Mouse (Mus musculus) heart, postnatal 0 days (tissue): Measurements from ENCODE around the gene Sf3b2.

Experiments
- CTCF ChIP-seq: IDR thresholded peaks from 2 replicates; pipeline ENCODE4 v1.5.1; 2016; ENCODE audit warnings: antibody characterized with exemption, control low read depth, low read depth
- EP300 ChIP-seq: IDR thresholded peaks from 2 replicates; pipeline ENCODE4 v1.6.1; 2016; ENCODE audit warnings: antibody characterized with exemption, low read depth

GRCm38 (mm10) chr19:5224077-5224476 is 71.2 kb downstream of the Sf3b2 start:
- no peak for TF ChIP-seq EP300
- no peak for TF ChIP-seq CTCF
